ENCODE assay signal across 9 mouse cellular contexts in genomic region chr10:67320207-67320859, GRCm38 (mm10). TPM values are rescaled to one million over a fixed set of nuclear protein-coding genes. Genes with fewer than 3 reads are reported as not detected.
DNase-seq lines count a peak whose midpoint lies in the region; ATAC-seq and TF ChIP-seq lines count a peak whose summit lies in the region.
"Had no signal": no experiment of that assay in that cellular context is flagged by ENCODE, and none has a peak within 500 bp of the region (broad histone marks: within the 10 kb centered on the region; RNA-seq: fewer than 3 reads in every experiment).

No protein-coding gene starts in this region.

- DNase-seq in kidney, adult 8-10 months: no peak
- DNase-seq in CD4-positive helper T cell, adult 2 months (ENCODE audit: low read depth, low spot score): peak; percentile 25
- DNase-seq in MEL (ENCODE audit: low read depth, low spot score): no peak
- no peak for DNase-seq in adrenal gland, adult 8-10 months
- no peak for DNase-seq in urinary bladder, postnatal 14 days (ENCODE audit: low spot score)
- no peak for DNase-seq in testis, postnatal 14 days (ENCODE audit: low spot score)

- no peak overlapping the region for H3K4me3 ChIP-seq in kidney, embryonic 15.5 days (replicated peaks)
- no peak overlapping the region for H3K4me3 ChIP-seq in MEL (ENCODE audit: control insufficient read depth in 1 of 2, insufficient read depth in 1 of 2, low read depth in 2 of 2, low read length in 2 of 2)
- peak overlapping the region; percentile 16; the same call in 1 of the 2 replicates for H3K4me3 ChIP-seq in hindbrain, embryonic 13.5 days
- H3K4me3 ChIP-seq: erythroblast, embryonic 14.5 days had no signal

- TF ChIP-seq CTCF in MEL (IDR thresholded peaks at IDR 0.05 in 2 of 3, conservative IDR thresholded peaks at IDR 0.05 in 1 of 3; ENCODE audit: control insufficient read depth in 1 of 3, insufficient read depth in 1 of 3, low read depth in 2 of 3, low read length in 3 of 3, poor library complexity in 1 of 3, severe bottlenecking in 1 of 3): no peak

- TF ChIP-seq EP300 in MEL (IDR thresholded peaks at IDR 0.05; ENCODE audit: low read depth in 1 of 2, low read length in 2 of 2): no peak

- no peaks in the 10 kb centered on the region for H3K9me3 ChIP-seq in kidney, embryonic 15.5 days (replicated peaks)
- no peaks in the 10 kb centered on the region for H3K9me3 ChIP-seq in MEL (replicated peaks; ENCODE audit: insufficient read depth, low read length)
- no peaks in the 10 kb centered on the region for H3K9me3 ChIP-seq in hindbrain, embryonic 13.5 days

- no peak overlapping the region for H3K27ac ChIP-seq in kidney, embryonic 15.5 days
- H3K27ac ChIP-seq in MEL (ENCODE audit: control insufficient read depth, low read depth, low read length): no peak overlapping the region
- H3K27ac ChIP-seq in hindbrain, embryonic 13.5 days: no peak overlapping the region

- peaks cover 14% of the 10 kb centered on the region for H3K4me1 ChIP-seq in kidney, embryonic 15.5 days
- H3K4me1 ChIP-seq in MEL (ENCODE audit: control insufficient read depth in 1 of 2, insufficient read depth in 2 of 2, low read length in 2 of 2): peaks cover 0 to 4% of the 10 kb centered on the region in 2 experiments; a peak in 2 of 4 replicates
- peaks cover 15% of the 10 kb centered on the region for H3K4me1 ChIP-seq in hindbrain, embryonic 13.5 days (replicated peaks)

- no peak for TF ChIP-seq POLR2A in MEL (IDR thresholded peaks at IDR 0.05; ENCODE audit: control insufficient read depth in 1 of 2, insufficient read depth in 1 of 2, low read depth in 1 of 2, low read length in 2 of 2, poor library complexity in 1 of 2)

- no peak for TF ChIP-seq RAD21 in MEL (IDR thresholded peaks at IDR 0.05; ENCODE audit: low read depth, low read length)

- no peaks in the 10 kb centered on the region for H3K79me2 ChIP-seq in MEL (ENCODE audit: control insufficient read depth, insufficient read depth, low read length, poor library complexity)

- peaks cover 19% of the 10 kb centered on the region for H3K27me3 ChIP-seq in kidney, embryonic 15.5 days
- no peaks in the 10 kb centered on the region for H3K27me3 ChIP-seq in MEL (ENCODE audit: control insufficient read depth in 1 of 2, insufficient read depth in 2 of 2, low read length in 2 of 2)
- peaks cover 59% of the 10 kb centered on the region for H3K27me3 ChIP-seq in hindbrain, embryonic 13.5 days

- 18% methylated on average over 17 of the region's 17 CpGs for WGBS in kidney, embryonic 15.5 days
- 7% methylated on average over 17 of the region's 17 CpGs for WGBS in hindbrain, embryonic 13.5 days

- no peaks in the 10 kb centered on the region for H3K36me3 ChIP-seq in kidney, embryonic 15.5 days
- H3K36me3 ChIP-seq in MEL (ENCODE audit: control insufficient read depth in 1 of 2, insufficient read depth in 2 of 2, low read length in 2 of 2): peaks cover 2 to 16% of the 10 kb centered on the region in 2 experiments; a peak in 2 of 4 replicates
- H3K36me3 ChIP-seq in hindbrain, embryonic 13.5 days: no peaks in the 10 kb centered on the region

- no peak for ATAC-seq in kidney, embryonic 15.5 days (replicated peaks; ENCODE audit: low FRiP score)
- 0 out of 2 replicates have a peak, but pooled peaks have one; percentile 7 for ATAC-seq in hindbrain, embryonic 13.5 days (ENCODE audit: low FRiP score)

- no peak overlapping the region for H3K9ac ChIP-seq in kidney, embryonic 15.5 days
- no peak overlapping the region for H3K9ac ChIP-seq in MEL (ENCODE audit: control insufficient read depth, low read depth, low read length, poor library complexity, severe bottlenecking)
- H3K9ac ChIP-seq in hindbrain, embryonic 13.5 days: peak overlapping the region; percentile 43; the same call in 1 of the 2 replicates

- peak overlapping the region; percentile 36; the same call in 1 of the 2 replicates for H3K4me2 ChIP-seq in kidney, embryonic 15.5 days
- peak overlapping the region; percentile 49 for H3K4me2 ChIP-seq in hindbrain, embryonic 13.5 days

TF ChIP-seq in MEL, 35 proteins besides CTCF, POLR2A, EP300 and RAD21:
- TF ChIP-seq ZNF384 (IDR thresholded peaks at IDR 0.05; ENCODE audit: low read depth, low read length) (peak; percentile 66), ETS1 (IDR thresholded peaks at IDR 0.05; ENCODE audit: low read depth, low read length) (no peak)

RNA-seq across cellular contexts. Expression of gene Nrbf2, which starts 35.2 kb away (rescaled TPM):
- 34.9 and 35.6 TPM in 2 replicates for polyA plus RNA-seq in kidney, embryonic 15.5 days (2015; fragmentation: Nextera tagmentation; extraction: Ambion mirVana)
- 18.5 and 19.5 TPM in 2 replicates for total RNA-seq in MEL (2012; rRNA removed)
- polyA plus RNA-seq in MEL (2012; ENCODE audit: insufficient read depth in 1 of 2, insufficient read length in 2 of 2, low read depth in 1 of 2, low replicate concordance in 2 of 2, missing spikeins in 1 of 2): 10 to 100 TPM in 1 of 2 experiments, not detected in 1; 38.9 TPM
- 44.0 and 44.5 TPM in 2 replicates for polyA plus RNA-seq in hindbrain, embryonic 13.5 days (2015; fragmentation: Nextera tagmentation; extraction: Ambion mirVana)
- 10 to 100 TPM; 12.8 to 17.6 (median 15.5) TPM for total RNA-seq in adrenal gland, adult 8-10 months (2022)
